Mouse (Mus musculus) brown adipose tissue, adult 24 weeks (tissue): ENCODE measurements around the gene 4932438A13Rik. TPM values are rescaled to one million over a fixed set of nuclear protein-coding genes. Genes with fewer than 3 reads are reported as not detected.

ENCODE experiments used
- H3K27ac ChIP-seq: fragments of 200-500 bp; replicated peaks from 2 replicates; pipeline ENCODE4 v1.5.1; 2012; ENCODE audit warnings: low read depth, mild to moderate bottlenecking, low read length
- H3K4me1 ChIP-seq: fragments of 200-500 bp; 2 replicates; pipeline ENCODE4 v1.6.1; 2012; ENCODE audit warnings: low read length, mixed read lengths; ENCODE audit not compliant: control insufficient read depth, insufficient read depth, insufficient read length
- H3K4me3 ChIP-seq: fragments of 200-500 bp; 2 replicates; pipeline ENCODE4 v1.5.1; 2012; ENCODE audit warnings: low read depth, mild to moderate bottlenecking, low read length, moderate library complexity; ENCODE audit not compliant: insufficient read depth
- polyA plus RNA-seq: library from polyadenylated mRNA; stranded (reverse); fragments of >200 nt; gene quantifications from 2 replicates; pipeline ENCODE4 v1.2.4, GENCODE M21; 2012; ENCODE audit not compliant: missing spikeins, insufficient read depth, insufficient read length

The 4932438A13Rik gene
- polyA plus RNA-seq, 1 experiment = 12.0 TPM

GRCm38 (mm10) chr3:37084860-37085259 lies 222.0 kb downstream of the 4932438A13Rik start:
- Histone ChIP-seq H3K27ac (no peak overlapping the region), H3K4me3 (no peak overlapping the region), H3K4me1 (no peaks in the 10 kb centered on the region)

GRCm38 (mm10) chr3:37090721-37091120 lies 227.8 kb downstream of the 4932438A13Rik start:
- no peak overlapping the region for H3K27ac ChIP-seq
- H3K4me1 ChIP-seq = no peaks in the 10 kb centered on the region
- no peak overlapping the region for H3K4me3 ChIP-seq

Other genes starting within 250 kb of the 4932438A13Rik start
- 2.6 and 3.8 TPM in 2 replicates for gene Bbs7, start 249.6 kb upstream of the 4932438A13Rik start, polyA plus RNA-seq
- gene Trpc3, start 172.9 kb upstream of the 4932438A13Rik start, polyA plus RNA-seq = 0.87 and 2.6 TPM in 2 replicates
- gene Adad1, start 200.4 kb downstream of the 4932438A13Rik start, polyA plus RNA-seq = not detected in 2 replicates